Mouse (Mus musculus) myocyte (in vitro differentiated cells): ENCODE results near the gene Ugt1a8. TPM values are rescaled to one million over a fixed set of nuclear protein-coding genes. Genes with fewer than 3 reads are reported as not detected.

Source experiments
- H3K27me3 ChIP-seq: one replicate; pipeline ENCODE4 v1.6.1; 2011; ENCODE audit not compliant: control insufficient read depth, insufficient read depth, insufficient read length
- H3K36me3 ChIP-seq: one replicate; pipeline ENCODE4 v1.6.1; 2011; ENCODE audit not compliant: control insufficient read depth, insufficient read depth
- H3K4me2 ChIP-seq: one replicate; pipeline ENCODE4 v1.6.1; 2011; ENCODE audit warnings: low read depth, control low read depth
- H3K4me3 ChIP-seq: one replicate; pipeline ENCODE4 v1.5.1; 2011; ENCODE audit warnings: mild to moderate bottlenecking, control low read depth, moderate library complexity
- H3K79me2 ChIP-seq: one replicate; pipeline ENCODE4 v1.6.1; 2011; ENCODE audit not compliant: control insufficient read depth, insufficient read depth
- H3ac ChIP-seq: one replicate; pipeline ENCODE4 v1.6.1; 2011; ENCODE audit not compliant: control insufficient read depth, insufficient read length
- CEBPB ChIP-seq: IDR thresholded peaks from 2 replicates; pipeline ENCODE4 v1.6.1; 2011; ENCODE audit warnings: mild to moderate bottlenecking, moderate library complexity; ENCODE audit not compliant: poor library complexity, insufficient read depth, severe bottlenecking
- E2F4 ChIP-seq: IDR thresholded peaks from one replicate; pipeline ENCODE4 v1.6.1; 2011; ENCODE audit warnings: mild to moderate bottlenecking, control low read depth, moderate library complexity; ENCODE audit not compliant: insufficient read depth
- MAX ChIP-seq: IDR thresholded peaks from one replicate; pipeline ENCODE4 v1.6.1; 2011; ENCODE audit warnings: low read depth, mild to moderate bottlenecking, control low read depth
- MYOD1 ChIP-seq, 3 experiments: IDR thresholded peaks; one replicate each; pipeline ENCODE4 v1.6.1; 2011; ENCODE audit warnings: control low read depth in 2 of 3, low read depth in 2 of 3, mild to moderate bottlenecking in 2 of 3, moderate library complexity in 1 of 3; ENCODE audit not compliant: insufficient read length in 2 of 3, control insufficient read depth in 1 of 3
- MYOG ChIP-seq, 3 experiments: IDR thresholded peaks; one replicate each; pipeline ENCODE4 v1.6.1; 2011; ENCODE audit warnings: control low read depth in 2 of 3, low read depth in 2 of 3, mild to moderate bottlenecking in 2 of 3; ENCODE audit not compliant: insufficient read length in 2 of 3, control insufficient read depth in 1 of 3, insufficient read depth in 1 of 3
- POLR2A ChIP-seq: IDR thresholded peaks from one replicate; pipeline ENCODE4 v1.6.1; 2011; ENCODE audit warnings: low read depth, mild to moderate bottlenecking, control low read depth, moderate library complexity; ENCODE audit not compliant: insufficient read length
- POLR2AphosphoS2 ChIP-seq: IDR thresholded peaks from one replicate; pipeline ENCODE4 v1.6.1; 2011; ENCODE audit warnings: low read depth, control low read depth; ENCODE audit not compliant: insufficient read length
- REST ChIP-seq: IDR thresholded peaks from one replicate; pipeline ENCODE4 v1.6.1; 2011; ENCODE audit warnings: mild to moderate bottlenecking, control low read depth, moderate library complexity; ENCODE audit not compliant: insufficient read depth, insufficient read length
- SRF ChIP-seq: IDR thresholded peaks from one replicate; pipeline ENCODE4 v1.6.1; 2011; ENCODE audit warnings: low read depth; ENCODE audit not compliant: control insufficient read depth, insufficient read length
- TCF12 ChIP-seq: IDR thresholded peaks from one replicate; pipeline ENCODE4 v1.6.1; 2011; ENCODE audit warnings: mild to moderate bottlenecking, control low read depth; ENCODE audit not compliant: poor library complexity, insufficient read depth, severe bottlenecking
- TCF3 ChIP-seq: IDR thresholded peaks from one replicate; pipeline ENCODE4 v1.6.1; 2011; ENCODE audit warnings: low read depth, control low read depth; ENCODE audit not compliant: insufficient read length
- USF1 ChIP-seq: IDR thresholded peaks from one replicate; pipeline ENCODE4 v1.6.1; 2011; ENCODE audit warnings: low read depth, mild to moderate bottlenecking, control low read depth, moderate library complexity
- polyA plus RNA-seq: library from polyadenylated mRNA; unstranded; fragments of >200 nt; fragmentation: generic; extraction: Trizol; gene quantifications from one replicate; pipeline ENCODE4 v1.2.1, GENCODE M21; 2012; ENCODE audit warnings: missing spikeins

Ugt1a8 gene
- polyA plus RNA-seq, 1 experiment, result not detected

DNA sequence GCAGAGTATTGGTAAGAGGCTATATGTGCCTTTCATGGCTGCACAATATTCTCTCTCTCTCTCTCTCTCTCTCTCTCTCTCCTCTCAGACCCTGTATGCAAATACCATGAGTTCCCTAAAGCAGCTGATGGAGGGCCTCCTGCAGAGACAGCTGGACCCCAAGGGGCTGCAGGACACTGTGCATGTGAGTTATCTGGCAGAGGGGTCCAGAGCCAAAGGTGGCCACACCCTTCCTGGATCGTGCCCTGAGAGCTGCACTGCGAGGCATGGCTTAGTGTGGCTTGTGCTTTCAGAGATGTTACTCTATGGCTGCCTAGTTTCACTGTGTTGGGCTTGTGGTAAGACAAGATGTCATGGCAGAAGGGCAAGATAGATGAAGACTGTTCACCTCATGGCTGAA lies 160.0 kb downstream of the Ugt1a8 start:
- Histone ChIP-seq H3K36me3 (no peaks in the 10 kb centered on the region), H3K79me2 (no peaks in the 10 kb centered on the region), H3K4me2 (no peak overlapping the region), H3ac (no peak overlapping the region), H3K4me3 (no peak overlapping the region), H3K27me3 (peaks cover 12% of the 10 kb centered on the region)
- TF ChIP-seq MYOG (IDR thresholded peaks at IDR 0.05; ENCODE audit: control insufficient read depth in 1 of 3, insufficient read depth in 1 of 3, insufficient read length in 2 of 3, low read depth in 2 of 3) (no peak), POLR2AphosphoS2 (no peak), SRF (no peak), MAX (no peak), POLR2A (no peak), TCF12 (no peak), USF1 (no peak), TCF3 (no peak), REST (no peak), CEBPB (no peak), E2F4 (no peak), MYOD1 (IDR thresholded peaks at IDR 0.05; ENCODE audit: control insufficient read depth in 1 of 3, insufficient read length in 2 of 3, low read depth in 2 of 3) (no peak)

DNA sequence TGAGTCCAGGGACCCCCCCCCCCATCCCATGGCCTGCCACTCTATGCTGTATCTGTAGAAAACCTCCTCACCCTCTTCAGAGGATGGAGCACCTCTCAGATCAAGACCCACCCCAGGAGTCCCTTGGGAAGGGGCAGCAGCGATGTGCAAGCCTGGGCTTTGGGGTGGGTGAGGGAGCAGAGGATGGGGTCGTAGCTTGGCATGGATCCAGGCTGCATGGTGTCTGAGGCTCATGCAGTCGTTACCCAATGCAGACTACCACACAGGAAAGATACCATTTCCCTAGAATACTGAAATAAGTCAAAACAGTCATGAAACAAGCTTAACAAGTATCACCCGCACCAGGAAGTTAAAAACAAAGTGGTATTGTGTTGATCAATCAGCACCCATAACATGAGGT lies 161.0 kb downstream of the Ugt1a8 start:
- Histone ChIP-seq H3ac (no peak overlapping the region), H3K4me3 (no peak overlapping the region), H3K36me3 (no peaks in the 10 kb centered on the region), H3K4me2 (no peak overlapping the region), H3K79me2 (no peaks in the 10 kb centered on the region), H3K27me3 (peaks cover 8% of the 10 kb centered on the region)
- TF ChIP-seq MAX (no peak), MYOD1 (IDR thresholded peaks at IDR 0.05; ENCODE audit: control insufficient read depth in 1 of 3, insufficient read length in 2 of 3, low read depth in 2 of 3) (no peak), E2F4 (no peak), CEBPB (no peak), TCF12 (no peak), POLR2AphosphoS2 (no peak), SRF (no peak), TCF3 (no peak), POLR2A (no peak), USF1 (no peak), REST (no peak), MYOG (IDR thresholded peaks at IDR 0.05; ENCODE audit: control insufficient read depth in 1 of 3, insufficient read depth in 1 of 3, insufficient read length in 2 of 3, low read depth in 2 of 3) (no peak)

- no peak for TF ChIP-seq USF1
These were observed 162.0 kb downstream of the Ugt1a8 start for GRCm38 (mm10) chr1:88249596-88249995.

DNA sequence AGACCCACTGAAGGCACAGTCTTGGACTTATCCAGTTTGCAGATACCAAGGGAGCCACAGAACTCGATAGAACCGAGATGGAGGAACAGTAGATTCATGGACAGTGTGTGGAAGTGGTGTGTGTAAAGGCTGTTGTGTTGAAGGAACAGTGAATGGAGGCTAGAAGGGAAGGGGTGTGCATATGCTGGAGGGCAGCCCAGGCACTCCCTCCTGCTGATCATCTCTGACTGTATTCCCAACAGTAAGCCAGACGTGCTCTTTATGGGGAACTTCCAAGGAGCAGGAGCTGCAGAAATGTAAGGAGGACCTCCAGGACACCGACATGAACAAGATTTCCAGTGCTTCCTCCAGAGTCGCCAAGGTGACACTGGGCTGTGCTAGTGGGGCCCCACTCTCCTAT lies 162.4 kb downstream of the Ugt1a8 start:
- Histone ChIP-seq H3K27me3 (peaks cover 8% of the 10 kb centered on the region), H3K36me3 (no peaks in the 10 kb centered on the region), H3K79me2 (no peaks in the 10 kb centered on the region), H3ac (no peak overlapping the region), H3K4me2 (no peak overlapping the region), H3K4me3 (no peak overlapping the region)
- TF ChIP-seq USF1 (no peak), REST (no peak), POLR2A (no peak), POLR2AphosphoS2 (no peak), SRF (no peak), CEBPB (no peak), MAX (no peak), TCF3 (no peak), MYOG (IDR thresholded peaks at IDR 0.05; ENCODE audit: control insufficient read depth in 1 of 3, insufficient read depth in 1 of 3, insufficient read length in 2 of 3, low read depth in 2 of 3) (no peak), E2F4 (no peak), TCF12 (no peak)

More at GRCm38 (mm10) chr1:88249596-88249995, 162.0 kb downstream of the Ugt1a8 start:
- Histone ChIP-seq H3K36me3 (no peaks in the 10 kb centered on the region), H3K79me2 (no peaks in the 10 kb centered on the region), H3ac (no peak overlapping the region), H3K27me3 (peaks cover 8% of the 10 kb centered on the region), H3K4me3 (no peak overlapping the region), H3K4me2 (no peak overlapping the region)

GRCm38 (mm10) chr1:88253106-88253505 lies 165.5 kb downstream of the Ugt1a8 start:
- H3K4me2 ChIP-seq, result no peak overlapping the region
- H3ac ChIP-seq, result no peak overlapping the region
- no peak overlapping the region for H3K4me3 ChIP-seq
- TF ChIP-seq TCF3 (no peak), MYOG (IDR thresholded peaks at IDR 0.05; ENCODE audit: control insufficient read depth in 1 of 3, insufficient read depth in 1 of 3, insufficient read length in 2 of 3, low read depth in 2 of 3) (no peak), MYOD1 (IDR thresholded peaks at IDR 0.05; ENCODE audit: control insufficient read depth in 1 of 3, insufficient read length in 2 of 3, low read depth in 2 of 3) (no peak), REST (no peak), POLR2AphosphoS2 (no peak), MAX (no peak), CEBPB (no peak), SRF (no peak), TCF12 (no peak), E2F4 (no peak), USF1 (no peak), POLR2A (no peak)
- H3K27me3 ChIP-seq, result peaks cover 8% of the 10 kb centered on the region
- no peaks in the 10 kb centered on the region for H3K36me3 ChIP-seq
- H3K79me2 ChIP-seq, result no peaks in the 10 kb centered on the region
